Mouse (Mus musculus) stomach, postnatal 0 days (tissue): ENCODE results near the gene Ccrl2.

ENCODE experiments used
- CTCF ChIP-seq: IDR thresholded peaks from 2 replicates; pipeline ENCODE4 v1.5.1; 2016; ENCODE audit warnings: antibody characterized with exemption, low read depth, mild to moderate bottlenecking, moderate library complexity
- EP300 ChIP-seq: optimal IDR thresholded peaks from 2 replicates; pipeline ENCODE3; 2016; ENCODE audit warnings: antibody characterized with exemption

GRCm38 (mm10) chr9:111042266-111042665, 15.1 kb downstream of the Ccrl2 start:
- TF ChIP-seq CTCF (no peak), EP300 (no peak)
